Mouse (Mus musculus) inflammation-experienced regulatory T-cells, adult 6 months (primary cell): Measurements from ENCODE around the gene AI467606. TPM values are rescaled to one million over a fixed set of nuclear protein-coding genes. Genes with fewer than 3 reads are reported as not detected.
"Not testable (repeated sequence)": the region's sequence is repeated elsewhere in the genome, so short reads cannot be mapped to it uniquely, and the experiment has no call there.

Source experiments
- ATAC-seq: one replicate; pipeline ENCODE4 v1.8.0; 2017
- polyA plus RNA-seq, 3 experiments: library from polyadenylated mRNA; unstranded; fragments of 100-300 nt; shearing (Covaris generic); gene quantifications; one replicate each; pipeline ENCODE4 v1.2.1; 2017

AI467606 gene
- polyA plus RNA-seq, result 100 to 1,000 TPM; 248 to 287 (median 263) TPM

DNA sequence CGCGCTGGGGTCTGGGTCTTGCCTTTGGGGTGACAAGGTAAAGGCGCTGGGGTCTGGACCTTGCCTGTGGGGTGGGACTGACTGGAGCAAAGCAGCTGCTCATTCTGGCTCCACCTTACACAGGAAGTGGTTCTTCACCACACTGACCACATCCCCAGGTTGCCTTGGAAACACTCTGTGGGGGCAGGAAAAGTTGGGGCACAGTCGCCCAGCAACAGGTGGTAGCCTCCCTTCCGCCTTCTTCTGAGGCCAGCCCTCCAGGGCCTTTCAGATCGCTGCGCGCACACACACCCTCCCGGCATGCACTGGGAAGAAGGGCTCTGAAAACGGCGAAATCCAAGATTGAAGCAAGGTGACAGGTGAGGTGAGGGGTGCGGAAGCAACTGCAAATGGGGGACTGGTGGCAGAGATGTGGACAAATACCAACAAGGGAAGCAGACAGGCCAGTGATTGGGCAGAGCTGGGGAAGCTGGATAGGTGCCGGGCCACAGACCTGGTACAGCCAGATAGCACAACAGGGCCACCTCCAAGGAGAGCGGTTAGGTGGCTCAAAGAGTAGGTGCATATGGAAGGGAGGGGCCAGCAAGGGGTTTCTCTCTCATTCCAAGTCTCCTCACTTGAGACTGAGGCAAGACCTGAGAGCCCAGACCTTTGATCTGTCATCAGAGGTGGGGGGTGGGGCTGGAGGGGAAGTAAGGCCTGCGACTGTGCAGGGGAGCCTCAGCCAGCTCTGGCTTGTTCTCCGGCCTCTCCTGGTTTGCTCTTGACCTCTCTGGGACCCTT lies at the start of gene AI467606:
Gene AI467606, plus strand, starts transcription at position 246 of the 783 bp plus-strand sequence.
- peak; percentile 93 for ATAC-seq

DNA sequence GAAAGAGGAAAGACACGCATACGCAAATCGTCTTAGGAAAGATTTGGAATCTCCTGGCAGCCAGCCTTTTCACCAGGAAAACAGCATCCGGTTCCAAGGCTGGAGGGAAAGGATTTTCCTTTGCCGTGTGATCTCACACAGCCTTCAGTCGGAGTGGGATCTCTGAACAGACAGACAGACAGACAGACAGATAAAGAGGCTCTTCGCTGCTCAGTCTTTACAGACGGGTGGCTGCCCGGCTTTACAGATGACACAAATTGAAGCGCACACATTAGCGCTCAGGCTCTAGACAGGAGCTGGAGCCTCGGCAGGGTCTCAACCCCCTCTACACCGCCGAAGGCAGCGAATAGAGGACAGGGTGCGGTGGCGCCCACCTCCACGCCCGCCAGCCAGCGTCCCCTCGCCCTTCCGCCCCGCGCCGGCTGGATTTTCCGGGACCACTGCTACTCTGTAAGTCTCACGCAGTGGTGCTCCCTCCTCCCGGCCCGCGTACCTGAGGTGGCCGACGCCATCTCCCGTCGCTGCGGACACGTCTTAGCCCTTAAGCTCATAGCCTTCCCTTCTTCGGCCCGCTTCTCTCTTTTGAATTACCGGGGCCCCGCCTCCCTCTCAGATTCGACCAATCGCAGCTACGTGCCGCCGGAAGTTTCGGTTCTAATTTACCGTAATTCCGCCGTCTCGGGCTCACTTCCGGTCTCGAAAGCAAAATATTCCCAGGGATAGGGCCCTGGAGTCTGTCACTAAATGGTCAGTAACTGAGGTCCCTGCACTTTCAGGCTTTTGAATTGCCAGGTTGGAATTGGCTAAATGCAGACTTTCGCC lies 49.1 kb upstream of the AI467606 start, which contains the start of gene Kif22:
Gene Kif22, minus strand, starts transcription at position 621 of the 822 bp plus-strand sequence.
- peak; percentile 95 for ATAC-seq

DNA sequence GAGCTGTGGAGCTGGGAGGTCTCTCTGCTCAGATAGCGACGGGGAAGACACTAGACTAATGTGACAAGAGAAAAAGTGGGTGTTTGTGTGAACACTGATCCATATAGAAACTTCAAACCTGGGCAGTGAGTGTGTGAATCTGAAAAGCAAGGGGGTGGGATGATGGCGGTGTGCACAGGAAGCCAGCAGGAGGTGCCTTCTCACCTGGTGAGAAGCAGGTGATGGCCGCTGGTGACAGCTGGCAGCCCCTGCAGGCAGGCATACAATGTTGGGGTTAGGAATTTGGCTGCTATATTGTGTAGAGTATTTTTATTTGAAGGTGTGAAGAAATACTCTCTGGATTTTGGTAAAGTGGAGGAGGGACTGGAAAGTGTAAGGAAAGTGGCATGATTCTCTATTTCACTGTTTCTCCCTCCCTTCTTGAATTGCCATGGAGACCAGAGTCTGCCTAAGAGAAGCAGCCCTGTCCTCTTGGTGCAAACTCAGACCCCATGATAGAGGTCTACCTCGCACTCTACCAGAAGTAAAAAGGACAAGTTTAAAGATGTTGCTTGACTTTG lies 36.1 kb upstream of the AI467606 start:
- no peak for ATAC-seq

DNA sequence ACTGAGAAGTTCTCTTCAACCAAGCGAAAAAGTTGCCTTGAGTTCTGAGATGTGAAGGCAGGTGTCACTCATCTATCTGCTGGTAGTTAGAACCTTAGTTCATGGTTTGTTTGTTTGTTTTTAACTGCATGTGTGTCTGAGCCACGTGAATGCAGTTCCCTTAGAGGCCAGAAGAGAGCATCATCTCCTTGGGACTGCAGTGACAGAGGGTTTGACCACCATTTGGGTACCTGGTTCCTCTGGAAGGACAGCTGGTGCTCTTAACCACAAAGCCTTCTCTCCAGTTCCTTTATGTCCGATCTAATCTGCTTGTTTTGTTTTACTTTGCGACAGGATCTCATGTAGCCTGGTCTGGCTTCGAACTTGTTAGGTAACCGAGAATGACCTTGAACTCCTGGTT lies 25.6 kb upstream of the AI467606 start:
- ATAC-seq, result no peak

DNA sequence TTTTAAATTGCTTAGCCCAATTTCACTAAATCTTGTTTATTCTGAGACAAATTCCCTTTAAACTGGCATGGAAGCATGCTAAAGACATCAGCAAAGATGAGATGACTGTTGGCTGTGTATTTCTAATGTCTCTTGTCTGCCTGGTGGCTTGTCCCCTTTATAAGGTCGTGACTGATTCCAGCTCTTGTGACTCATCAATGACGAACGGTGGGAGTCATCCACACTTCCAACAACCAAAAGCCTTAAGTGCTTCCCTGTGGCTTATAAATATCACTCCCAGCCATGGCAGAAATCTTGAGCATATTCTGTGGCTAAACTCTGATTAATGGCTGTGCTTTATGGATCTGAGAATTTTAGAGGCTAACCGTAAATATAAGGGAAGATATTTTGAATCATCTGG lies 24.8 kb upstream of the AI467606 start:
- ATAC-seq, result no peak

DNA sequence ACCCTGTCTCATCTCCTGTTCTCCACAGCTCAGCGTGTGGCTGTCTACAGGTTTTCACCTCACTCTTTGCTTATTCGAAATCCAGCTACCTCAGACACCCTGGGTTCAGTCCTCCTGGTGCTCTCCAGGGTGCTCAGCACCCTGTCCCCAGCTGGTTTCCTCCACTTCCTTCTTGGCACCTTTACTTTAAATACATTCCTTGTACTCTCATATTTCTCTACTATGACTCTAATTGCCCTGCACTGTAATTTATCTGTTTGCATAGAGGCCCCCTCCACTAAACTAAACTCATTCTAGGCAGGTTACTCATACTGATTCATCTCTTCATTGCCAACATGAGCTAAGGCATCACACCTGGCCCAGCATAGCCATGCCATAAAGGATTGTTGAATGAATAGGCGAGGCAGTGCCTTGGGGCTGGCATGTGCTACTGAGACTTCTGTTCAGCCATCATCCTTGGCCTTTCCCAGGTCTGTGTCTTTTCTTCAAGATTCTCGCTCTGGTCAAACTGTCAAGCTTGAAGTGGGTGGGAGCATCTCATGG lies 20.2 kb upstream of the AI467606 start:
- ATAC-seq, result no peak

DNA sequence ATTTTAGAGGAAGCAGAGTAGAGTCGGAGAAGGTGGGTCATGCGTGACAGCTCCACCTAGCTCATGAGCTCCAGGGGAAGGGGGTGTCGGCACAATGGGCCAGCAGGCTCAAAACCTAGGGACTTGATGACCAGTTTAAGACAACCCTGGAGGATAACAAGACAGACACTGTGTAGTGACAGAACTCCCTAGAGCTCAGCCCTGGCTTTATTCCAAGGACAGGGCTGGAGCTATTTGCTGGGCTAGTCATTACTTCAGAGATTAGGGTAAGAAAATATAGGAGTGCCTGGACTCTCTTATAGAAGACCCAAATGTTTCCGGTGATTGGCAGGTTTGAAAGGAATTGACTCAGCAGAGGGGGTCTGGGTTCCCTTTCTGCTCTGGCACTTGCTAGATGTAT lies 17.9 kb upstream of the AI467606 start:
- no peak for ATAC-seq

DNA sequence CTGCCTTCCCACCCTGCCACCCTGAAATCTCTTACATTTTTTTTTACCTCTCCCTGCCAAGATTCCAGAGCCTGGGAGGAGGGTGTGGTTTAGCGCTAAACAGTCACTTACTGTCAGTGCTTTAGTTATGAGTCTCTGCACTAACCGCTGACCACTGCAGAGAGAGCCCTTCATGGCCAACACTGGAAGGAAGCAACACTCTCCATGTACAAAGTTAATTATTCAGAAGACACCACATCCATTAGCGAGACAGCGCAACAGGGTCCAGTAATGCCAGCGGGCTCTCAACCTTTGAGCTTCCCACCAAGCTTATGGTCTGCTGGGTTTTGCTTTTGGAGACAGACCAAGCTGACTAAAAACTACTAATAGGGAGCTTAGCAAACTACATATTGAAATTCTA lies 15.0 kb upstream of the AI467606 start:
- ATAC-seq, result no peak

DNA sequence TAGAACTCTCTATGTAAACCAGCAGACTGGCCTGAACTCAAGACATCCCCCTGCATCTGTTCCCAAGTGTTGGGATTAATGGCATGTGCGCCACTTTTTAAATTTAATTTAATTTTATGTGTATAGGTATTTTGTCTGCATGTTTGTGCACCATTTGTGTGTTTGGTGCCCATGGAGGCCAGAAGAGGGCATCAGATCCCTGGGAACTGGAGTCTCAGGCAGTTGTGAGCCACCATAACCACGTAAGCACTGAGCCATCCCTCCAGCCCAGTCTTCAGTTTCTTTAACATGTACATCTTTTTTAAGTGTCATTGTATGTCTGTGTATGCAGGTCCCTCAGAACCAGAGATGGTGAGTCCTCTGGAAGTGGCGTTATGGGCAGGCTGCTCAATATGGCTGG lies 13.5 kb upstream of the AI467606 start:
- ATAC-seq, result no peak

DNA sequence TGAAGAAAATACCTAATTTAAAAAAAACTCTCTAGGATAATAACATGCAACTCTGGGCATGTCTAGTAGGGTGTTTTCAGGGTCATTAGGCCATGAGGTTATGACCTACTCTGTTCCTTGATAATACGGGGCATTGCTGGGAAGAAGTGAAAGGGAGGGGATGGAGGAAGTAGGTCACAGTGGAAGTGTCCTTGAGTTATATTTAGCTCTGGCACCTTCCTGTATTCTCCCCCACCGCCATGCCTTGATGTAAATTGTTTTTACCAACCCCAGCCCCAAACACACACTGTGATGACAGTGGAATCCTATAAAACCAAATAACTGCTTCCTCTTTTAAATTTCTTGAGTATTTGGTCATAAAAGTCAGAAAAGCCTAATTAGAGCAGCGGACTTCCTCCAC lies 11.1 kb upstream of the AI467606 start:
- ATAC-seq, result no peak

DNA sequence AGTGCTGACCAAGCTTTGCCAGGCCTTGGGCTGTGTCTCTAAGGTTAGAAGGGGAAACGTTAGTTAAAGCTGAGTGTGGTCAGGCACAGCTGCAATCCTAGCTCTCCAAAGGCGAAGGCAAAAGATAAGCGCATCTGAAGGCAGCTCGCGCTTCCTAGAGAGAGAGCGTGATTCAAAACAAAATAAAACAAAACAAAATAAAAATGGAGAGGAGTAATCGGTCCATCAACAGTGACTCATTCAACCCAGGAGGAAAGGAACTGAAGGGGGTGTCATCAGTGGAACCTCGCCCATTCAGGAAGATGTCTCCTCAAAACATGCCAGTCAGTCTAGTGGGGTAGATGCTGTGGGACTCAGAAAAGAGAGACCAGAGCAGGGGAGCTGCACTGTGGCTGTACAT lies 8.9 kb upstream of the AI467606 start:
- no peak for ATAC-seq

DNA sequence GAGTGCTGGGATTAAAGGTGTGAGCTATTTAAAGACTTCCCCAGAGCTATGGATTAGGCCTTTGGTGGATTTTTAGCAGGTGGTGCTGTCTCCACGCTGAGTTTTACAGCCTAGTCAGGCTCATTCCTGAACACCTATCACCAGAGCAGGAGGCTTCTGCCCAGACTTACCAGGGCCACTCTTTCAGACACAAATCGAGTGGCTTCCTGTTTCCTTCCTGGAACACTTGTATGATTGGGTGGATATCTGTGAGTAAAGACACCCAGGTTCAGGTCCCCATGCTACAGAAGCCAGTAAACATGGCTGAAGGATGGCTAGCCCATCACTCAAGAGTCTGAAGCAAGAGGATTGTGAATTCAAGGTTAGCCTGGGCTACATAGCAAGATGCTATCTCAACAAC lies 8.2 kb upstream of the AI467606 start:
- ATAC-seq, result peak; percentile 44

DNA sequence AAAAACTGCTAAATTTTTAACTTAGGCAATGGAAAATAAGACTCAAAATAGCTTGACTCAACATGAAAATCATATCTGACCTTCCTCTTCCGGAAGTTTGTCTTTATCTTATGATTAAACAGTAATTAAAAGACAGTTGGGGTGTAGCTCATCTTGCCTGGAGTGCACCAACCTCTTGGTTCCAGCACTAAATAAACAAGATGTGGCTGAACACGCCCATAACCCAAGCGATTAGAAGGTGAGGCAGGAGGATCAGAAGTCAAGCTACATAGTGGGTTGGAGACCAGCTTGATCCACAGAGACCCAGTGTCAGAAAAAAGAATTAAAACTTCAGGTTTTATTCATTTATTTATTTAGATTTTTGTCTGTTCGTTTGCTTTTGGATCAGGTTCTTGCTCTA lies 7.5 kb upstream of the AI467606 start:
- ATAC-seq, result peak; percentile 78

DNA sequence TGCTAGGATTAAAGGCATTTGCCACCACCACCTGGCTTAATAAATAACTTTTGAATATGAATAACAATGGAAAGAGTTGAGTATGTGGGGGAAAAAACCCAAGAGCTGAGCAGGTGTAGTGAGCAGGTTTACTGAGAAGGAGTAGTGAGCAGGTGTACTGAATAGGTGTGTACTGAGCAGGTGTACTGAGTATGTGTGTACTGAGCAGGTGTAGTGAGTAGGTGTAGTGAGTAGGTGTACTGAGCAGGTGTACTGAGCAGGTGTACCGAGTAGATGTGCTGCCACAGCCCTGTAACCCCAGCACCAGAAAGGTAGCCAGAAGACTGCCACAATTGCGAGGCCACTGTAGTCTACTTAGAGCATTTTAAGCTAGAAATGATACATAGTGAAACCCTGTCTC lies 6.4 kb upstream of the AI467606 start:
- no peak for ATAC-seq

DNA sequence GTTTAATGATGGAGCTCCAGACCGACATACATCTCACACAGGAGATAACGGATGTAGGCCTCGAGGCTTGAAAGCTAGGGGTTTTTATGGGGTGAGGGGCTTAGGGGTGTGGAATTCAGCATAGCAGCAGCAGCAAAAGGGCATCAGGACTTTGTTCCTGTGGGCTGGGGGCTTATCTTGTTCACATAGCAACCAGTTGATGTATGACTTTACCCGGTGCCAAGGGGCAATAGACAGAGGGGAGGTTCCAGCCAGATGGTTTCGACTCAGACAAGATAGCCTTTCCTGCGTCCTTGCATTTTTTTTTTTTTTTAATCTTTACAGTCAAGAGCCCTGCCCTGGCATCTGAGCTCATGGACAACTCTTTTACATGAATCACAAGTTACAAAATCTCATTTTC lies 5.4 kb upstream of the AI467606 start:
- ATAC-seq, result not testable (repeated sequence)

DNA sequence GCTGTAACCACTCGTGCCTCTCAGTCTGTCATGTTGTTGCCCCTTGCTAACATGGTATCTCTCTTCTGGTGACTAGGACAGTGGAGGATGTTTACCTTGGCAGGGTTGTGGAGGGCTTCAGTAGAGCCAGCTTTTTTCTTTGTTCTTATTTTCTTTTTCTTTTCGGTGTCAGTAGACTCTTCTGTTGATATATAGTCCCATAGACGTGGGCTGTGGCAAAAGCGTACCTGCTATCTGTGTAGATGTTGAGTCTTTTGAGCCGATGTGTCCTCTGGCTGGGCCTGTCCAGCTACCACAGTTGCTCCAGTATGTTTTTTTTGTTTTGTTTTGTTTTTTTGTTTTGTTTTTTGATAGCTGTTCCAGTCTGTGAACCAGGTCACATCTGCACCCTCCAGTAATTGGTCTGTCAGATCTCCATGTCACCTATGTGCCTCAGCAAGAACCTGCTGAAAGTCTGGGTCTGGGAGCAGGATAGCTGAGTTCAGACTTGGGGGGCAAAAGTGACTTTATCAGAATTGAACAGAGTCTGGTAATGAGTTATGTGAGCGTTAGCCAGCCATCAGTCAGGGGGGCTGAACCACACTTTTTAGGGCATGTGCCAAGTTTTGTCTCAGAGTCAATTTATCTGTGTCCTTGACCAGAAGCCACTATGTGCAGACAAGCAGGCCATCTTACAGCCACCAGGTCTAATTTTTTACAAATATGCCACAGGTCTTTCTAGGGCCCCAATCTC lies 3.7 kb upstream of the AI467606 start, which contains the start of gene Zg16:
Gene Zg16, minus strand, starts transcription at position 51 of the 733 bp plus-strand sequence.
- not testable (repeated sequence) for ATAC-seq

DNA sequence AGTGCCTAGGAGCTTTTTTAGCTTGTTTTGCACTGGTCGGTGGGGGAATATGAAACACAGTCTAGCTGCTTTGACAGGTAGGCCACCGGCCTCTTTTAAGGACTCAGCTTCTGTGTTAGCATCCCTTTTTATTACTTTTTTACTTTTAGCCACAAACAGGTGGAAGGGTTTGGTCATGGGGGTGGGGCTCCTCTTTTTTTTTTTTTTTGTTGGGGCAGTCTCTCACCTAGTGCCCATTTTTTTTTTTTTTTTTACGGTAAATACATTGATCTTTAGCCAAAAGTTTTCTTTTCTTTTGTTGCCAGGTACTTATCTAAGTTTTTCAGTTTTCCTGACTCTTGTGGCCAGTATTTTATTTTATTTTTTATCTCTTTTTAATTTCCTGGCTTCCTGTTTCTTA lies 3.1 kb upstream of the AI467606 start:
- ATAC-seq, result no peak

DNA sequence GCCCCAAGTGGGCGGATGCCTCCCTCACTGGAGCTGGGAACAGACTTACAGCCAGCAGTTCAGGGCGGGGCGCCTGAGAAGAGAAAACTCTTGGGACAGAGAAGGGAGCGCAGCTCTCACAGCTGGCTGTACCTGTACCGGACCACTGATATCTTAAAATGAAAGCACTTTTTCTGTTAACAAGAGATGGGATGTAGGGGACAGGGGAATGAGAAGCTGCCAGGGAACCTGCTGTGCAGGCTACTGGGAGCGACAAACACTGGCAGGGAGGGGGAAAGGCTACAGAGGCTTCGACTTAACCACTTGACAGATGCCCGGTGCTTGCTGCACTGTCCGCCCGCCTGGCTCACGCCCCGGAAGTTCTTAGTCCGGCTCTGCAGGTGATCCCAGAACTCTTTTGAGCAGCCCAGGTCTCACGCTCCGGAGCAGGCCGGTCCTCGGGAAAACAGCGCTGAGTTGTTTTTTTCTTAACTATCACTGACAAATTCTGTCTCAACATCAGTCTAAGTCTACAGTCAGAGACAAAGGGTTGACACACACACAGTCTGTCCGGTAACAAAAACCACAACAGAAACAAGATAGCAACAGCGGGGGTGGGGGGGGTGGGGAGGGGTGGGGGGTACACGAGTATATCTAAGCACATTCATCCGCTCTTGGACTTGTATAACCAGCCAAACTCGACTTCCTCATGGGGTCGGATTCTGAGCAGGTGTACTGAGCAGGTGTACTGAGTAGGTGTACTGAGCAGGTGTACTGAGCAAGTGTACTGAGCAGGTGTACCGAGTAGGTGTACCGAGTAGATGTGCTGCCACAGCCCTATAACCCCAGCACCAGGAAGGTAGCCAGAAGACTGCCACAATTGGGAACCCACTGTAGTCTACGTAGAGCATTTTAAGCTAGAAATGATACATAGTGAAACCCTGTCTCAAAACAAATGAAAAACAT lies 2.0 kb upstream of the AI467606 start:
- no peak for ATAC-seq

DNA sequence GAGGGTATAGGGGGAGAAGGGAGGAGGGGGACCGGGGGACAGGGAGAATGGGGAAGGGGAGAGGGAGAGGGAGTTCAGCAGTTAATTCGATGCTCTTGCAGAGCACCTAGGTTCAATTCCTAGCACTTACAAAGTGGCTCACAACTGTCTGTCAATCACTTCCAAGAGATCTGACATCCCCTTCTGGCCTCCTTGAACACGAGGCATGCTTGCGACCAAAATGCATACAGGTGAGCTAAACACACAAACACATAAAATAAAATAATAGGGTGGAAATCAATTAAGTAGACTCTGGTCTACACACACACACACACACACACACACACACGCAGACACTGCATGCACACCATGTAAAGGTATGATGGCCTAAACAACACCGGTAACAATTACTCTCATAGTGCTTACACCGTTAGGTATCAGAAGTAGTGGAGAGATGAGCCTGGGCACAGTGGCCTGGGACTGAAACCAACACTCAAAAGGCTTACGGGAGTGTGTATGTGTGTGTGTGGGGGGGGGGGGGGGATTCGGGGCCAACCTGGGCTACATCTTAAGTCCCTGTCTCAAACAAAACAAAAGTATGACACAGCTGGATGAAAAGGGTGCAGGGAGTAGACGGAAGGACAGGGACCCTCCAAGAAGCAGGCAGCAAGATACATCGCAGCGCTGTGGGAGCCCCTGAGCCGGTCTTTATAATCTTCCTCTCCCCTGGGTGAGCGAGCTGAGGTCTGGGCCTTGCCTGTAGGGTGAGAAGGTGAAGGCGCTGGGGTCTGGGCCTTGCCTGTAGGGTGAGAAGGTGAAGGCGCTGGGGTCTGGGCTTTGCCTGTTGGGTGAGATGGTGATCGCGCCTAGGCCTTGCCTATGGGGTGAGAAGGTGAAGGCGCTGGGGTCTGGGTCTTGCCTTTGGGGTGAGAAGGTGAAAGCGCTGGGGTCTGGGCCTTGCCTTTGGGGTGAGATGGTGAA lies 725 bp upstream of the AI467606 start:
- ATAC-seq, result peak; percentile 3

DNA sequence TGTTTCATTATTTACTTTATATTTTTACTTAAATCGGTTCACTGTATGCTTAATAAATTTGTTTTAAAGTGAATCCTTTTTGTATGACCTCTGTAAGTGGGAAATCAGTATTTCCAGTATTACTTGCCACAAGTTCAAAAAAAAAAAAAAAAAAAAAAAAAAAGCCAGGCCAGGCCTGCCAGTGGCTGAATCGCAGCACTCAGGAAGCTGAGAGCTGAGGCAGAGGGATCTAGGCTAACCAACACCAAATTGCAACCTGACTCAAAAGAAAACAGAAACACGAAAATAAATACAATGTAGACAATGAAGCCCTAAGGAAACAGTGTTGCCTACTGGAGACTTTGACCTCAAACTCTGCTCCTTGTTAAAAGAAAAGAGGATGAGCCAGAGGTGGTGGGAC lies 2.8 kb downstream of the AI467606 start:
- no peak for ATAC-seq
